Mouse (Mus musculus) embryo, embryonic 11.5 days (tissue): ENCODE results near the gene Hoxc5.
A peak's percentile ranks its signal among the peaks of the same experiment; 100 is the strongest.

Source experiments
- DNase-seq: peaks from one replicate; pipeline ENCODE4 v3.0.0-alpha.2; 2012; ENCODE audit warnings: low read depth, low spot score

Hoxc5 gene

GRCm38 (mm10) chr15:103011928-103012486 is 44.8 kb downstream of the Hoxc5 start:
- no peak for DNase-seq

DNA sequence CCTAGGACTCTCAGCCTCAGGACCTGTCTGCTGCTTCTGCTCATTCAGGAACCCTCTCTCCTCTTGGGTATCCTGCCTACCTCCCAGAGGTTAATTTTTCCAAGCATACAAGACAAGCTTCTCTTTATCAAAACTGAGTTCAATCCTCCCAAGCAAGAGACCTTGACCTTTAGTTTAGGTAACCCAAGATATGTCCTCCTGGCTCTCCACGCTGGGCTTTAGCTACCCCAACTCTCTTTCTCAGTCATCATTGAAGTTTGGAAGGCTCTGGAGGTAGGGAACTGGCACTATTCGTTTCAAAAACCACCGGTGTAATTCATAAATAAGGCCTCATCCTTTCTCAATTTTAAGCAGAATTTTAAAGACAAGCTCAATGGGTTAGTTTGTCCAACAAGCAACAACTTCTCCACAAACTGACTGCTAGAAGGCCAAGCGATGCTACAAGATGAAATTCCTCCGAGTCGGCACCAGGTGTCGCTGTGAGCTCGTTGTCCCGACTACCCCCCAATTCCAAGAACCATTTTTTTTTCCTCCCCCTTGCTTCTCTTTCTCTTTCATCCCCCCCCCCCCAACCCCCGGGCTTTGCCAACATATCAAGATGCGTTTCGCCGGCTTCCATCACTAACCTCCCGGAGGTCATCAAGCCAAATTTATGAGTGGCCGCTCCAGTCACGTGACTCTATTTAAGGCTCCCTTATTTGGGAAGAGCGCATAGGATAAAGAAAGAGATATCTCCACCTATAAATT is 46.2 kb downstream of the Hoxc5 start:
- peak; percentile 82 for DNase-seq

- peak; percentile 77 for DNase-seq
Measured at GRCm38 (mm10) chr15:103014166-103015008, 47.1 kb downstream of the Hoxc5 start.

DNA sequence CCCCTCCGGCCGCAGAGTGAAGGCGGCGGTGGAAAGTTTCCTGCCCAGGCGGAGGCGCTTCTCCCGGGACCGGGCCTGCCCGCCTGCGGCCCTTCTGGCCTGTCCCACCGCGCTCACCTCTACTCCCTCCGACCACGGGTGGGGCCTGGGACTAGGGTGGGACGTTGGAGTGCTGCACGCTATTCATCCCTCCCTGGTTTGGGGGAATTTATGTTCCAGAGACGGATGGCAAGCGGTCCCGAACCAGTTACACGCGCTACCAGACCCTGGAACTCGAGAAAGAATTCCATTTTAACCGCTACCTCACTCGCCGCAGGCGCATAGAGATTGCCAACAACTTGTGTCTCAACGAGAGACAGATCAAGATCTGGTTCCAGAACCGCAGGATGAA is 47.8 kb downstream of the Hoxc5 start:
- DNase-seq, result no peak

DNA sequence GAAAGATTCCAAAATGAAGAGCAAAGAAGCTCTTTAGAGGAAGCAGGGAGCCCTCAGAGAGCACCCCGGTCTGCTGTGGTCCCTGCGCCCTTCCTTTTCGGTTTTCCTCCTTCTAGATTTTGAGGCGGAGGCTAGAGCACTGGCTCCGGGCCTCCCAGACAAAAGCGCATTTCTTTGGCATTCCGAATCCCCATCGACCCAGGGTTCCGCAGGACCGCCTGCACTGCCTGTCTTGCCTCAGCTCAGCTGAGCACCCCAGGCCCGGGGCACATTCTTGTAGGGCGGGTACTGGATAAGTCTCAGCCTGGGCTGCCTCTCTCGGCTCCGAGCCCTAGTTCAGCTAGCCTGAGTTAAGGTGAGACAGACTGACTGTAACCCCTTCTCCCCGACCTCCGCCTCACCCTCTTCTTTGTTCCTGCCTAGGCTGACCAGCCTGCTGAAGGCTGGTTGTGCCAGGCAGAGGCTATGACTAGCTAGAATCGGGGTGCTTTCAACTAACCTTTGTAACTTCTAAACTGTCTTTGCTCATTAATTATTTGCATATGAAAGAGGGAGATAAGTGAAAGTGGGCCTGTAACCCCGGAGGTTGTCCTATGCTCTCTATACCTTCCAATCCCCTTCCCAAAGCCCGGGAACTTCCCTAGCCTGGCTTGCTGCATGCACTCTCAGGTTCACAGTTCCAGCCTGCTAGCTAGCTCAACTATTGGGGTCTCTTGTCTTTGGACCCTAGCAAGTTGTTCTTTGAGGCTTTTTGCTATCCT is 48.3 kb downstream of the Hoxc5 start:
- DNase-seq, result no peak

GRCm38 (mm10) chr15:103018636-103019035 is 51.4 kb downstream of the Hoxc5 start, which contains the start of gene Hoxc4:
TSS of gene Hoxc4 (plus strand) at chr15:103018934.
- no peak for DNase-seq

DNA sequence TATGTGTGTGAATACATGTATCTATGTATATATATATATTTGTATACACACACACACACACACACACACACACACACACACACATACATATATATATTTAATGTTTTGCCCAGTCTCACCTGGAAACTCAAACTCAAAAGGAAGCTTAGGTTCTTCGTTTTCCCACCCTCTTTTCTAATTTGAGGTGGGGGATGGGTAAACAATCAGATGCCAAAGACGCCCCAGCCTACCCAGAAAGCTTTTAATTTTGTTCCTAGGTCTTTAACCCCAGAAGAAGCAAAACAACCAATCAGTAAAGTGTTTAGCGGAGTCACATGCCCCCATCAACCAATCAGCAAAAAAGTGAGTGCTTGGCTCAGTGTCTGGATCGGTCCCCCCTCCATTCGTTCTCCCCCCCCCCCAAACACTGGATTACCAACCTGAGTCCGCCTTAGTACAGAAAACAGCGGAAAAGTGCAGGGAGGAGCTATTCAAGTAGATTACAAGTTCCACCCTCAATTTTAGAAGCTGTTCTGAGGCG is 53.7 kb downstream of the Hoxc5 start:
- no peak for DNase-seq

- DNase-seq, result no peak
Measured at GRCm38 (mm10) chr15:103021544-103021943, 54.3 kb downstream of the Hoxc5 start.

GRCm38 (mm10) chr15:103024131-103024530 is 56.9 kb downstream of the Hoxc5 start:
- DNase-seq, result no peak

DNA sequence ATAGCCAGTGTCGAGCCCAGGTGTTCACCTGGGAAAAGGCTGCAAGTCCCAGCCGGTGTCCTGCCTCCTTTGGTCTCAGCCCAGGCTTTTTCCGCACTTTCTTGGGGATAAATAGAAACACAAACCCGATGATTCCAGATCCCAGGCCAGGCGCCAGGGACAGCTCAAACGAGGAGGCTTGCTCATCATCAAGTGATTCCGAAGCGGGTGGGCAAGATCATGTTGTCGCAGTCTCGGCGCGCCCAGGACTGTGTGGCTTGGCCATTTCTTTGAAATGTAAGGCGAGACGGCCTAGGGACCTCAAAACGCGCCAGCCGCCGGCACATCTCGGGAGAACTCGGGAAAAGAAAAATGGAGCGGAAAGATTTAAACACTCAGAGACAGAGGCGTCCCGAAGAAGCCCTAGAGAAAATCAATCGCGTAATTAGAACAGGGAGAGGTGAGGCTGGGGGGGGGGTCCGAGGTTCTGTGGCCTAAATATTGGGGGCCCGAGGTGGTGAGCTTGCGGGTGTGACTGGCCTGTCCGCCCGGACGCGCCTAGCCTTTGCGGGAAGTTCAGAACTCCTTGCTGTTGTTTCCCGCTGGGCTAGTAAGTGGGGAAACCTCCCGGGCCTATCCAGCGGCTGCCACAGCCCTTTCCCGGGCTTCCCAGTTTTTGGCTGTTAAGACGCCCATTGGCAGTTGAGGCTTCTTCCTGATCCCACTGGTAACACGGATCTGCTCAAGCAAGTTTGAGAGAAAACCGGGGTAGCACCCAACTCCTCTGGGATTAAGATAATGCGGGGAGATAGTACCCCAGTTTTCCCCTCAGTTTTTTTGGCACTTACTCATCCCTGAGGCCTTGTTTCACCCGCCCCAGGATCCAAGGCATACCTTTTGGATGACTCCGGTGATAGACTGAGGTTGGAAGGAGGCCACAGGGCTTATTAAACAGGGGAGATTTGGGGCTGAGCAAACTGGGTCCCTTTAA is 60.3 kb downstream of the Hoxc5 start:
- DNase-seq, result no peak

GRCm38 (mm10) chr15:103028916-103029512 is 61.8 kb downstream of the Hoxc5 start:
- no peak for DNase-seq

- DNase-seq, result no peak
Measured at GRCm38 (mm10) chr15:103030142-103030541, 62.9 kb downstream of the Hoxc5 start.

- DNase-seq, result no peak
Measured at GRCm38 (mm10) chr15:103032167-103032566, 64.9 kb downstream of the Hoxc5 start.

- no peak for DNase-seq
Measured at GRCm38 (mm10) chr15:103032646-103033575, 65.7 kb downstream of the Hoxc5 start.

DNA sequence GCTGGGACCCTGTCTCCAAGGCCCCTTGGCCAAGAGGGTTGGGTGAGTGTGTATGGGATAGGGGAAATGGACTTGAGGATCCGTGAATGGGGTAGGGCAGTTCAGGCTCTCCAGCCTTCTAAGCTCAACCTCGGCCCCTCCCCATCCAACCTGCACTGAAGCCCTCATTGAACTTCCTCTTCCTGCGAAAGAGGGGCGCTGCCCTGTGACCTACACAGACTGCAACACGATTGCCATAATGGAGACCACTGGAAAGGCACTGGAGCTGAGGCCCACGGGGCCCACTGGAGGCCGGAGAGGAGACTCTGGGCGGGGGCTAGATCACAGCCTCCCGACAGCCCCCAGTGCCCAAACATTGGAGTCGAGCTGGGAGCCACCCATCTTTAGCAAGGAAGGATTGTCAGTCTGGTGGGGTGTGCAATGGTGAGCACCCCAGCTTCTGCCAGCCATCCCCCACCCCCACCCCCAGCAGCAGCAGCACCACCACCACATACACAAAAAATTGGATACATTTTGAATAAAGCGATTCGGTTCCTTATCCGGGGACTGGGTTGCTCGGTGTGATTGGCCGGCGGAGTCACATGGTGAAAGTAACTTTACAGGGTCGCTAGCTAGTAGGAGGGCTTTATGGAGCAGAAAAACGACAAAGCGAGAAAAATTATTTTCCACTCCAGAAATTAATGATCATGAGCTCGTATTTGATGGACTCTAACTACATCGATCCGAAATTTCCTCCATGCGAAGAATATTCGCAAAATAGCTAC is 67.0 kb downstream of the Hoxc5 start:
- no peak for DNase-seq

DNA sequence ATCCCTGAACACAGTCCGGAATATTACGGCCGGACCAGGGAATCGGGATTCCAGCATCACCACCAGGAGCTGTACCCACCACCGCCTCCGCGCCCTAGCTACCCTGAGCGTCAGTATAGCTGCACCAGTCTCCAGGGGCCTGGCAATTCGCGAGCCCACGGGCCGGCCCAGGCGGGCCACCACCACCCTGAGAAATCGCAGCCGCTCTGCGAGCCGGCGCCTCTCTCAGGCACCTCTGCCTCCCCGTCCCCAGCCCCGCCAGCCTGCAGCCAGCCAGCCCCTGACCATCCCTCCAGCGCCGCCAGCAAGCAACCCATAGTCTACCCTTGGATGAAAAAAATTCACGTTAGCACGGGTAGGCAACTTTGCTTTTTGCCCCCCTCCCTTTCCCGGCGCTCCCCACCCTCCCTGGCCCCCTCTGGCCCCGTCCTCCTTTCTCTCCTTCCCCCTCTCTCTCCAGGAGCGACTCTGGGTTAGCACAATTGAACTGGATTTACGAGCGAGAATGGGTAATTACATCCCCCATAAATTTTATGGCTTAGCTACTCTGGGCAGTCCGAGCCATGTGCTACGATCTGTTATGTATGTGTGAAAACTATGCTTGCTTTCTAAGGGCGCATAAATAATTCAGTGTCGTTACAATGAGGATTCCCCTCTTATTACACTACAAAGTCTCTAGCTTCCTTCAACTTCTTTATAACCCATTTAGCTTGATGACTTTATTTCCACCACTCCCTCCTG is 67.7 kb downstream of the Hoxc5 start:
- DNase-seq, result no peak

DNA sequence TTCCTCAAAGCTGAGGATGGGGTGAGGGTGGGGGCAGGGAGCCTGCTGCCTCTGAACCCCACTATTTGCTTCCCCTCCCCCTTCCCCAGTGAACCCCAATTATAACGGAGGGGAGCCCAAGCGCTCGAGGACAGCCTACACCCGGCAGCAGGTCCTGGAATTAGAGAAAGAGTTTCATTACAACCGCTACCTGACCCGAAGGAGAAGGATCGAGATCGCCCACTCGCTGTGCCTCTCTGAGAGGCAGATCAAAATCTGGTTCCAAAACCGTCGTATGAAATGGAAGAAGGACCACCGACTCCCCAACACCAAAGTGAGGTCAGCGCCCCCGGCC is 68.3 kb downstream of the Hoxc5 start:
- DNase-seq, result no peak

DNA sequence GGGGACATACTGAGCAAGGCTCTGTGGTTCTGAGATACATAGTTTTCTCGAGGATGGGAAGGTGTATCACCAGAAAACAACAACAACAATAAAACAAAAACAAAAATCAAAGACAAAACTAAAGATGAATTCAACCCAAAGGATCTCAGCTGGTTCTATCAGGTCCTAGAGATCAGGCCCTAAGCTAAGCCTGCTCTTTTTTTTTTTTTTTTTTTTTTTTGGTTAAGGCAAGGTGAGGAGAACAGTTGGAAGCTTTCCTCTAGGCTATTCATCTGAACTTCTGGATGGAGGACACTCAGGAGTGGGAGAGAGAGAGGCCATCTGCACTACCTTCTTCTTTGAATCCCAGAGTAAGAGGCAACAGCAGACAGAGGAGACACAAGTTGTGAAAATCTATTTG is 70.3 kb downstream of the Hoxc5 start:
- DNase-seq, result no peak
